Mouse (Mus musculus) left cerebral cortex, postnatal 36 days (tissue): ENCODE results near the gene Olfr718-ps1. TPM values are rescaled to one million over a fixed set of nuclear protein-coding genes. Genes with fewer than 3 reads are reported as not detected.
"Not testable (repeated sequence)": the region's sequence is repeated elsewhere in the genome, so short reads cannot be mapped to it uniquely, and the experiment has no call there.

Source experiments
- DNase-seq, 2 experiments: peaks; one replicate each; pipeline ENCODE4 v3.0.0; 2021 to 2022; ENCODE audit warnings: low spot score in 2 of 2, mixed read lengths in 1 of 2
- intact Hi-C: fragments of 180-260 bp; cut with DNase I; formaldehyde crosslinking; loops from one replicate; pipeline ENCODE4 v1.15.1; 2025
- total RNA-seq, 2 experiments: library from RNA; stranded (reverse); gene quantifications; 2 replicates each; pipeline ENCODE4 v1.2.3; 2021

Olfr718-ps1 gene
- under 1 TPM in 1 of 2 experiments, not detected in 1; 0.18 TPM for total RNA-seq

DNA sequence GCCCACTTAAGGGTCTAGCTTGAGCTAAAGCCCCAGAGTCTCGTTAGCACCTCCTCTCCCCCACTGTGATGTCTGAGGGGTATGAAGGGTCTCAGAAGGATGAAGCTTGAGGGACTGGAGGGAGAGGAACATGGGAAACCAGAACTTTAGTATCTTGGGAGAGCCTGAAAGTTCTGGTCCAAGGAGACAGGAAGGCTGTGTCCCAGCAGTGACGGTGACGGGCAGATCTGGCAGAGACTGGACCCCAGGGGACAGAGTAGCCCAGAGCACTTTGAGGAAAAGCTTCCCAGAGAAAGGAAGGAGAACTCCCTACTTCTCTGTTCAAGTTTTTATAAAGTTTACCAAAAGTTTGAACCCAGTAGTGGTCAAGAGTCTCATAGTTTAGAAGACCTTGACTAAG, at the start of gene Olfr718-ps1:
Gene Olfr718-ps1, minus strand, starts transcription at position 101 of the 400 bp plus-strand sequence.
- intact Hi-C loops: no loop called here
- DNase-seq: no peak

- intact Hi-C loops: no loop called here
- no peak for DNase-seq
These were observed 49.1 kb upstream of the Olfr718-ps1 start for GRCm38 (mm10) chr5:143196506-143196905.

GRCm38 (mm10) chr5:143195166-143195565, 47.8 kb upstream of the Olfr718-ps1 start:
- DNase-seq: no peak
- intact Hi-C loops: no loop called here

GRCm38 (mm10) chr5:143194747-143195146, 47.4 kb upstream of the Olfr718-ps1 start:
- intact Hi-C loops, DNase-seq: not testable (repeated sequence)

- no peak for DNase-seq
These were observed 45.4 kb upstream of the Olfr718-ps1 start for GRCm38 (mm10) chr5:143192806-143193205.

DNA sequence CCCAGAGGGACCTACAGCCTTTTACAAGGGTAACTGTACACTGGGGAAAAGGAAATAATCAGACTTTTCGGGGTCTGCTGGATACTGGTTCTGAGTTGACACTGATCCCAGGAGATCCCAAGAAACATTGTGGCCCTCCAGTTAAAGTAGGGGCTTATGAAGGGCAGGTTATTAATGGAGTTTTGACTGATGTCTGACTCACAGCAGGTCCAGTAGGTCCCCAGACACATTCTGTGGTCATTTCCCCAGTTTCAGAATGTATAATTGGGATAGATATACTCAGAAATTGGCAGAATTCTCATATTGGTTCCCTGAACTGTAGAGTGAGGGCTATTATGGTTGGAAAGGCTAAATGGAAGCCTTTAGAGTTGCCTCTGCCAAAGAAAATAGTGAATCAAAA, 40.6 kb upstream of the Olfr718-ps1 start:
- intact Hi-C loops, DNase-seq: not testable (repeated sequence)

More at GRCm38 (mm10) chr5:143192806-143193205, 45.4 kb upstream of the Olfr718-ps1 start:
- intact Hi-C loops: no loop called here

GRCm38 (mm10) chr5:143180255-143181076, 33.1 kb upstream of the Olfr718-ps1 start, which contains the start of the genes Rbak and Spdye4b:
Gene Rbak (minus strand): TSS chr5:143180775.
Gene Spdye4b (plus strand): TSS chr5:143181017.
- peak; percentile 95 to 97 for DNase-seq
- intact Hi-C loops: loop anchor here (1.0 to 2.0 kb wide), 2 partner anchors 55 to 68 kb away; partner anchors contain the start of genes Rnf216 and Zfp12

DNA sequence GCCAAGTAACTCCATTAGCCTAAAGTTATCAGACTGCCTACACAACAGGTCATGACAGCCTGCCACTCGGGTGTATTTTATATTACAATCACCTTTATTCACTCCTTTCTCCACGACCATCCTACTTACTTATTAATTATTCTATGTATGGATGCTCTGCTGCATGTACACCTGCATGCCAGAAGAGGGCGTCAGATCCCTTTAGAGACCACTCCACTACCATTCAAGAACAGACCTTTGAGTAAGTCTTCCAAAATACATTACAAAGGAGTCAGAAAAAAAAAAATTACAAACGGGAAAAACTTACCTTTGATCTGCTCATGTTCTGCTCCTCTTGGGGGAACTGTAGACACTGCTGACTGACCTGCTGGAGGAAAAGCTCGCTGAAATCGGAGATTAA, 31.8 kb upstream of the Olfr718-ps1 start:
- DNase-seq: no peak
- intact Hi-C loops: no loop called here

- intact Hi-C loops: no loop called here
- DNase-seq: no peak
These were observed 30.3 kb upstream of the Olfr718-ps1 start for GRCm38 (mm10) chr5:143177541-143178200.

- no peak for DNase-seq
- intact Hi-C loops: no loop called here
These were observed 28.6 kb upstream of the Olfr718-ps1 start for GRCm38 (mm10) chr5:143175970-143176369.

DNA sequence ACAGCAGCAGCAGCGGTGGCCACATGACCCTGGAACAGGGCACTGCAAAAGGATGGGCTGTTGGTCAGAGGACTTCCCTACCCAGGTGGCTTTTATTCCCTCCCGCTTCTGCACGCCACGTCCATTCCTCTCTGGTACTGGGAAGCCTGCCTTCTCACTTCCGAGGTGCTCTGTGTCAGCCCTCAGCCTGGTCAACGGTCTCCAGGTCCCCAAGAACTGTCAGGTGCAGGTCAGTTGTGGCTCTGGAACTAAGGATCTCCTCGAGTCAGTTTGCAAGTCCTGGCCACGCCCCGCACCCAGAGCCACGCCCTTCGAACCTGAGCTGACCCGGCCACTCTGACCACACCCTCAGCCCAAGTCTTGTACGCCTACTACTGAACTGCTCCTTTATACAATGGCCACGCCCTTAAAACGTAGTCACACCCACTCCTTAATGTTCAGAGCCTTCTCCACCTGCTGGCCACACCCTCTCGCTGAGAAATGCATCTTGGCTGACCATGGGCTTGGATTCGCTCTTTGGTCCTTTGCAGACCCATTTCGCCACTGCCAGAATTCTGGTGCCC, 18.2 kb upstream of the Olfr718-ps1 start:
- intact Hi-C loops: no loop called here
- DNase-seq: no peak

GRCm38 (mm10) chr5:143155534-143155933, 8.2 kb upstream of the Olfr718-ps1 start:
- DNase-seq: no peak
- intact Hi-C loops: no loop called here

DNA sequence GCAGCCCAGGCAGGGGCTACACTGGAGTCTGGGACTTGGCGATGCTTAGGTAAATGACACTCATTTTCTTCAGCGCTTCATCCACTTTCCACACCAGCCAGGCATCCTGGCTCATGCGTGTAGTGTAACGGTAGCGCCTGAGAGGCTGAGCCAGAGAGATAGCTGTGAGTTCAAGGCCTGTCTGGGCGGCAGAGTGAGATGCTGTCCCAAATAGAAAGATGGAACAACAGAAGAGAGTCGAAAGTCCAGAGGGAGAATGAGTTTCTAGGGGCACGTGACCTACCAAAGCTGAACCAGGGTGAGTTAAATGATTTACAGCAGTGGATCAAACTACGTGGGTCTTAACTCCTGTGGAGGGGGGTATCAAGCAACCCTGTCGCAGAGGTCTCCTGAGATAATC, 6.4 kb upstream of the Olfr718-ps1 start:
- intact Hi-C loops: no loop called here
- DNase-seq: no peak

- intact Hi-C loops: no loop called here
- no peak for DNase-seq
These were observed 2.7 kb upstream of the Olfr718-ps1 start for GRCm38 (mm10) chr5:143150044-143150443.

- DNase-seq: no peak
- intact Hi-C loops: no loop called here
These were observed 2.2 kb upstream of the Olfr718-ps1 start for GRCm38 (mm10) chr5:143149536-143149935.

- intact Hi-C loops: no loop called here
These were observed 1.3 kb upstream of the Olfr718-ps1 start for GRCm38 (mm10) chr5:143148661-143149060.

GRCm38 (mm10) chr5:143137580-143137979, 9.8 kb downstream of the Olfr718-ps1 start:
- intact Hi-C loops: no loop called here
- DNase-seq: no peak

More at GRCm38 (mm10) chr5:143148661-143149060, 1.3 kb upstream of the Olfr718-ps1 start:
- DNase-seq: no peak

- intact Hi-C loops: no loop called here
- DNase-seq: no peak
These were observed 12.3 kb downstream of the Olfr718-ps1 start for GRCm38 (mm10) chr5:143135042-143135441.

GRCm38 (mm10) chr5:143134216-143135010, 13.0 kb downstream of the Olfr718-ps1 start:
- intact Hi-C loops, DNase-seq: not testable (repeated sequence)
